Comparison of ENCODE assay signal across 23 mouse cellular contexts in genomic region chr3:90183581-90183980, GRCm38 (mm10). TPM values are rescaled to one million over a fixed set of nuclear protein-coding genes. Genes with fewer than 3 reads are reported as not detected.
DNase-seq lines count a peak whose midpoint lies in the region; TF ChIP-seq lines count a peak whose summit lies in the region.
"Had no signal": no experiment of that assay in that cellular context is flagged by ENCODE, and none has a peak within 500 bp of the region (broad histone marks: within the 10 kb centered on the region; RNA-seq: fewer than 3 reads in every experiment).

No protein-coding gene starts in this region.

- no peak overlapping the region for H3K4me3 ChIP-seq in kidney, adult 2 months (ENCODE audit: insufficient read depth, low read depth, low read length)
- H3K4me3 ChIP-seq: embryonic facial prominence, embryonic 12.5 days; erythroblast, embryonic 14.5 days; forebrain, embryonic 13.5 days; kidney, embryonic 15.5 days; limb, embryonic 13.5 days; liver, embryonic 13.5 days; midbrain, embryonic 12.5 days; neural tube, embryonic 13.5 days had no signal

- no peak for TF ChIP-seq POLR2A in kidney, adult 2 months (IDR thresholded peaks at IDR 0.05; ENCODE audit: low read depth, low read length)

- TF ChIP-seq CTCF in kidney, adult 2 months (conservative IDR thresholded peaks at IDR 0.05; ENCODE audit: insufficient read depth, insufficient read length, low read depth, low read length), result no peak

- no peaks in the 10 kb centered on the region for H3K36me3 ChIP-seq in kidney, adult 2 months (ENCODE audit: control insufficient read depth, insufficient read depth, low read length)
- H3K36me3 ChIP-seq: embryonic facial prominence, embryonic 12.5 days; G1E; kidney, embryonic 15.5 days; limb, embryonic 13.5 days; liver, embryonic 13.5 days; midbrain, embryonic 12.5 days; neural tube, embryonic 13.5 days had no signal

- no peak overlapping the region for H3K27ac ChIP-seq in kidney, adult 2 months (ENCODE audit: insufficient read depth, low read depth, low read length)
- H3K27ac ChIP-seq: embryonic facial prominence, embryonic 12.5 days; forebrain, embryonic 13.5 days; kidney, embryonic 15.5 days; limb, embryonic 13.5 days; liver, embryonic 13.5 days; macrophage; midbrain, embryonic 12.5 days; neural tube, embryonic 13.5 days had no signal

- H3K27me3 ChIP-seq in kidney, adult 2 months (replicated peaks; ENCODE audit: control insufficient read depth, insufficient read depth, low read length), result no peaks in the 10 kb centered on the region
- H3K27me3 ChIP-seq: embryonic facial prominence, embryonic 12.5 days; forebrain, embryonic 13.5 days; kidney, embryonic 15.5 days; limb, embryonic 13.5 days; liver, embryonic 13.5 days; midbrain, embryonic 12.5 days; neural tube, embryonic 13.5 days had no signal

- WGBS in kidney, adult 2 months, result 69% methylated on average over 3 of the region's 3 CpGs

- no peaks in the 10 kb centered on the region for H3K4me1 ChIP-seq in kidney, adult 2 months (ENCODE audit: control insufficient read depth, insufficient read depth, low read length)
- H3K4me1 ChIP-seq: embryonic facial prominence, embryonic 12.5 days; forebrain, embryonic 13.5 days; kidney, embryonic 15.5 days; limb, embryonic 13.5 days; midbrain, embryonic 12.5 days; neural tube, embryonic 13.5 days had no signal

- peak; percentile 50 for DNase-seq in adrenal gland, postnatal 10 days
- no peak for DNase-seq in adrenal gland, adult 8-10 months
- DNase-seq in kidney, adult 2 months, result peak; percentile 16
- no peak for DNase-seq in kidney, adult 18-20 months
- DNase-seq in lung, postnatal 14 days, result peak; percentile 37
- no peak for DNase-seq in lung, postnatal 25 days (ENCODE audit: low spot score)
- DNase-seq in spleen, postnatal 14 days (ENCODE audit: low spot score in 2 of 2), result no peak
- DNase-seq: cerebellum, adult 2 months; gastrocnemius, postnatal 10 days; heart, adult 11 months; liver, embryonic 13.5 days; thymus, postnatal 25 days had no signal

RNA-seq across cellular contexts. Expression of gene Rps27, which starts 29.9 kb away (rescaled TPM):
- 1,000 to 10,000 TPM; 1,820 to 1,837 TPM for total RNA-seq in adrenal gland, postnatal 10 days (2021)
- total RNA-seq in adrenal gland, adult 8-10 months (2022), result 1,000 to 10,000 TPM; 1,658 to 2,346 (median 2,053) TPM
- polyA plus RNA-seq in kidney, adult 2 months (2012; rRNA removed), result 944 and 1,038 TPM in 2 replicates

RNA-seq across cellular contexts. Expression of gene Rab13, which starts 29.9 kb away (rescaled TPM):
- 10 to 100 TPM; 30.6 to 39.6 TPM for total RNA-seq in adrenal gland, postnatal 10 days (2021)
- total RNA-seq in adrenal gland, adult 8-10 months (2022), result 10 to 100 TPM; 28.8 to 42.4 (median 34.9) TPM
- polyA plus RNA-seq in kidney, adult 2 months (2012; rRNA removed), result 5.0 and 7.7 TPM in 2 replicates

RNA-seq across cellular contexts. Expression of gene Jtb, which starts 47.8 kb away (rescaled TPM):
- 10 to 100 TPM; 57.2 to 57.9 TPM for total RNA-seq in adrenal gland, postnatal 10 days (2021)
- total RNA-seq in adrenal gland, adult 8-10 months (2022), result 10 to 100 TPM; 64.2 to 76.1 (median 70.4) TPM
- polyA plus RNA-seq in kidney, adult 2 months (2012; rRNA removed), result 60.7 and 74.7 TPM in 2 replicates

RNA-seq across cellular contexts. Expression of gene Creb3l4, which starts 59.7 kb away (rescaled TPM):
- under 1 TPM; 0.36 to 0.55 TPM for total RNA-seq in adrenal gland, postnatal 10 days (2021)
- total RNA-seq in adrenal gland, adult 8-10 months (2022), result 1 to 10 TPM in 1 of 4 experiments, under 1 TPM in 3; 0.35 to 1.3 (median 0.63) TPM
- 1.0 and 1.5 TPM in 2 replicates for polyA plus RNA-seq in kidney, adult 2 months (2012; rRNA removed)
- total RNA-seq: layer of hippocampus, postnatal 14 days had no signal
- polyA plus RNA-seq: erythroblast, embryonic 14.5 days; G1E; inflammation-experienced regulatory T-cells, adult 6 months had no signal

Comparison
In these comparisons a context has a peak if more than half of its experiments do, and no peak if none do; other contexts are left out.
1. DNase-seq: peak in adrenal gland, postnatal 10 days (single experiment), kidney, adult 2 months (single experiment) and lung, postnatal 14 days (single experiment); none in adrenal gland, adult 8-10 months (single experiment), kidney, adult 18-20 months (single experiment), lung, postnatal 25 days (single experiment) and spleen, postnatal 14 days (0 of 2).